Mouse (Mus musculus): ENCODE data around the gene Ppp1r13b. TPM values are rescaled to one million over a fixed set of nuclear protein-coding genes. Genes with fewer than 3 reads are reported as not detected.

Gene Ppp1r13b
- polyA plus RNA-seq, 1 experiment from 2014 or later: 29.1 TPM

Other genes starting within 250 kb of the Ppp1r13b start
- gene Ckb, start 235.8 kb downstream of the Ppp1r13b start, polyA plus RNA-seq (2014; fragmentation: Nextera tagmentation; extraction: Ambion mirVana): 787 and 806 TPM in 2 replicates
- 9.9 and 13.1 TPM in 2 replicates for gene Trmt61a, start 230.0 kb downstream of the Ppp1r13b start, polyA plus RNA-seq (2014; fragmentation: Nextera tagmentation; extraction: Ambion mirVana)
- gene Bag5, start 194.9 kb downstream of the Ppp1r13b start, polyA plus RNA-seq (2014; fragmentation: Nextera tagmentation; extraction: Ambion mirVana): 52.4 and 54.6 TPM in 2 replicates
- 57.1 and 58.2 TPM in 2 replicates for gene Apopt1, start 194.8 kb downstream of the Ppp1r13b start, polyA plus RNA-seq (2014; fragmentation: Nextera tagmentation; extraction: Ambion mirVana)
- gene Klc1, start 149.3 kb downstream of the Ppp1r13b start, polyA plus RNA-seq (2014; fragmentation: Nextera tagmentation; extraction: Ambion mirVana): 109 and 121 TPM in 2 replicates
- gene Xrcc3, start 94.2 kb downstream of the Ppp1r13b start, polyA plus RNA-seq (2014; fragmentation: Nextera tagmentation; extraction: Ambion mirVana): 14.6 and 16.3 TPM in 2 replicates
- 160 and 164 TPM in 2 replicates for gene Zfyve21, start 93.9 kb downstream of the Ppp1r13b start, polyA plus RNA-seq (2014; fragmentation: Nextera tagmentation; extraction: Ambion mirVana)
- 845 and 1,000 TPM in 2 replicates for gene Atp5mpl, start 58.9 kb upstream of the Ppp1r13b start, polyA plus RNA-seq (2014; fragmentation: Nextera tagmentation; extraction: Ambion mirVana)
- gene Tdrd9, start 63.4 kb upstream of the Ppp1r13b start, polyA plus RNA-seq (2014; fragmentation: Nextera tagmentation; extraction: Ambion mirVana): 0.28 and 0.73 TPM in 2 replicates
- gene Rd3l, start 73.2 kb upstream of the Ppp1r13b start, polyA plus RNA-seq (2014; fragmentation: Nextera tagmentation; extraction: Ambion mirVana): not detected in 2 replicates
- 16.6 and 16.9 TPM in 2 replicates for gene Aspg, start 198.6 kb upstream of the Ppp1r13b start, polyA plus RNA-seq (2014; fragmentation: Nextera tagmentation; extraction: Ambion mirVana)
- gene Kif26a, start 238.1 kb upstream of the Ppp1r13b start, polyA plus RNA-seq (2014; fragmentation: Nextera tagmentation; extraction: Ambion mirVana): 2.6 and 3.6 TPM in 2 replicates

Measured in intestine, embryonic 14.5 days (tissue).